Mouse (Mus musculus) myocyte (in vitro differentiated cells): ENCODE results near the gene Ppp1r21. TPM values are rescaled to one million over a fixed set of nuclear protein-coding genes. Genes with fewer than 3 reads are reported as not detected.

Experiments used
- H3K27me3 ChIP-seq: one replicate; pipeline ENCODE4 v1.6.1; 2011; ENCODE audit not compliant: control insufficient read depth, insufficient read depth, insufficient read length
- H3K36me3 ChIP-seq: one replicate; pipeline ENCODE4 v1.6.1; 2011; ENCODE audit not compliant: control insufficient read depth, insufficient read depth
- H3K4me2 ChIP-seq: one replicate; pipeline ENCODE4 v1.6.1; 2011; ENCODE audit warnings: low read depth, control low read depth
- H3K4me3 ChIP-seq: one replicate; pipeline ENCODE4 v1.5.1; 2011; ENCODE audit warnings: mild to moderate bottlenecking, control low read depth, moderate library complexity
- H3K79me2 ChIP-seq: one replicate; pipeline ENCODE4 v1.6.1; 2011; ENCODE audit not compliant: control insufficient read depth, insufficient read depth
- H3ac ChIP-seq: one replicate; pipeline ENCODE4 v1.6.1; 2011; ENCODE audit not compliant: control insufficient read depth, insufficient read length
- CEBPB ChIP-seq: IDR thresholded peaks from 2 replicates; pipeline ENCODE4 v1.6.1; 2011; ENCODE audit warnings: mild to moderate bottlenecking, moderate library complexity; ENCODE audit not compliant: poor library complexity, insufficient read depth, severe bottlenecking
- E2F4 ChIP-seq: IDR thresholded peaks from one replicate; pipeline ENCODE4 v1.6.1; 2011; ENCODE audit warnings: mild to moderate bottlenecking, control low read depth, moderate library complexity; ENCODE audit not compliant: insufficient read depth
- MAX ChIP-seq: IDR thresholded peaks from one replicate; pipeline ENCODE4 v1.6.1; 2011; ENCODE audit warnings: low read depth, mild to moderate bottlenecking, control low read depth
- MYOD1 ChIP-seq, 3 experiments: IDR thresholded peaks; one replicate each; pipeline ENCODE4 v1.6.1; 2011; ENCODE audit warnings: control low read depth in 2 of 3, low read depth in 2 of 3, mild to moderate bottlenecking in 2 of 3, moderate library complexity in 1 of 3; ENCODE audit not compliant: insufficient read length in 2 of 3, control insufficient read depth in 1 of 3
- MYOG ChIP-seq, 3 experiments: IDR thresholded peaks; one replicate each; pipeline ENCODE4 v1.6.1; 2011; ENCODE audit warnings: control low read depth in 2 of 3, low read depth in 2 of 3, mild to moderate bottlenecking in 2 of 3; ENCODE audit not compliant: insufficient read length in 2 of 3, control insufficient read depth in 1 of 3, insufficient read depth in 1 of 3
- POLR2A ChIP-seq: IDR thresholded peaks from one replicate; pipeline ENCODE4 v1.6.1; 2011; ENCODE audit warnings: low read depth, mild to moderate bottlenecking, control low read depth, moderate library complexity; ENCODE audit not compliant: insufficient read length
- POLR2AphosphoS2 ChIP-seq: IDR thresholded peaks from one replicate; pipeline ENCODE4 v1.6.1; 2011; ENCODE audit warnings: low read depth, control low read depth; ENCODE audit not compliant: insufficient read length
- REST ChIP-seq: IDR thresholded peaks from one replicate; pipeline ENCODE4 v1.6.1; 2011; ENCODE audit warnings: mild to moderate bottlenecking, control low read depth, moderate library complexity; ENCODE audit not compliant: insufficient read depth, insufficient read length
- SRF ChIP-seq: IDR thresholded peaks from one replicate; pipeline ENCODE4 v1.6.1; 2011; ENCODE audit warnings: low read depth; ENCODE audit not compliant: control insufficient read depth, insufficient read length
- TCF12 ChIP-seq: IDR thresholded peaks from one replicate; pipeline ENCODE4 v1.6.1; 2011; ENCODE audit warnings: mild to moderate bottlenecking, control low read depth; ENCODE audit not compliant: poor library complexity, insufficient read depth, severe bottlenecking
- TCF3 ChIP-seq: IDR thresholded peaks from one replicate; pipeline ENCODE4 v1.6.1; 2011; ENCODE audit warnings: low read depth, control low read depth; ENCODE audit not compliant: insufficient read length
- USF1 ChIP-seq: IDR thresholded peaks from one replicate; pipeline ENCODE4 v1.6.1; 2011; ENCODE audit warnings: low read depth, mild to moderate bottlenecking, control low read depth, moderate library complexity
- polyA plus RNA-seq: library from polyadenylated mRNA; unstranded; fragments of >200 nt; fragmentation: generic; extraction: Trizol; gene quantifications from one replicate; pipeline ENCODE4 v1.2.1, GENCODE M21; 2012; ENCODE audit warnings: missing spikeins

Gene Ppp1r21
- polyA plus RNA-seq, 1 experiment = 11.5 TPM

DNA sequence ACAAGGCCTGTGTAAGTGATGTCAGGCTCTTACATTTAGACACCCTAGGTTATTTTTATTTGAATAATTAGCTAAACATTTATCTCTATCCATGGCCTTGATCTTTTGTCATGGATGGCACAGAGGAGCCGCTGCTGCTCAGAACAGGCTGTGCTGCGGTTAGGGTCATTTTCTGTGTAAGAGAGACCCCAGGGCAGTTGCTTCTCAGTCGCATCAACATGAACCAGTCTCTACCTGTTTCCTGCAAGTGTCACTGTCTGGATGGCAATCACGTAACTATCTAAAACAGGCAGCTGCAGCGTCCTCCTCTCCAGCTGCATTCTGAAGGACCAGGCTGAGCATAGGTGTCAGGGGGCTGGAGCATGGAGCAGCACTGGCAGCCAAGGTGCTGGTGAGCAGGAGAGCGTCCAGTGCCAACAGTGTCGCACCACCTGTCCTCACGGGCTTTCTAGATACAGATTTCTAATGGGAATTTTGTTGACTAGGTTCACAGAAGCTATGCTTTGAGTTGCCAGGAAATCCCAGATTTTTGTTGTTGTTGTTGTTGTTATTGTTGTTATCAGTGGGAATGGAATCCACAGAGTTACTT is 8.0 kb downstream of the Ppp1r21 start:
- TF ChIP-seq REST (no peak), TCF3 (no peak), USF1 (no peak), POLR2AphosphoS2 (no peak), MYOG (IDR thresholded peaks at IDR 0.05; ENCODE audit: control insufficient read depth in 1 of 3, insufficient read depth in 1 of 3, insufficient read length in 2 of 3, low read depth in 2 of 3) (no peak), TCF12 (no peak), E2F4 (no peak), CEBPB (no peak), MYOD1 (IDR thresholded peaks at IDR 0.05; ENCODE audit: control insufficient read depth in 1 of 3, insufficient read length in 2 of 3, low read depth in 2 of 3) (no peak)
- Histone ChIP-seq H3ac (no peak overlapping the region), H3K79me2 (no peaks in the 10 kb centered on the region), H3K4me2 (no peak overlapping the region), H3K4me3 (no peak overlapping the region), H3K36me3 (no peaks in the 10 kb centered on the region), H3K27me3 (no peaks in the 10 kb centered on the region)

DNA sequence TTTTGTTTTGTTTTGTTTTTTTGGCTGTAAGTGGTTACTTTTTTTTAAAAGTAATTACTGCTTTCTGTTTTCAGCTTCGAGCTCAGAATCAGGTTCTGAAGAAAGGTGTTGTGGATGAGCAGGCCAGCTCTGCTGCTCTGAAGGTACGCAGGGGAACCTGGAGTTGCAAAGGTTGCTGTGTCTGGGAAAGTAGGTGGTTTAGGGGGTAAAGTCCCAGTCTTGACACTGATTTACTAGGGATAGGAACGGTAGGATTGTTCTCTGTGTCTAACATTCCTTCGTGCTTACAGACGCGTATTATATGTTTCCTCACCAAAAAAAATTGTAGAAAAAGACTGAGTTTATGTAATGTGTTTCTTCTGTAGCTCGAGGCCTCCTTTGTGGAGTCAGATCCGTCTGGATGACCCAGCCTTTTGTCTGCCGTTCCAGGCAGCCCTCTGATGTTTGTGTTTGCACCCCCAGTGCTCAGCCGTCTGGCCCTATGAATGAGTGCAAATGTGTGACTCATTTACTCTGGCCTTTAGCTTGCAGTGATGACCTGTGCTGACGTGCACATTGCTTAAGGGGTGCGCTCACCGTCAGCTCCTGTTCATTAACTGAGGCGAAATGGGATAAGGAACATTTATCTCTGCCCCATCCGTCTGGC is 13.0 kb downstream of the Ppp1r21 start:
- TF ChIP-seq MYOD1 (IDR thresholded peaks at IDR 0.05; ENCODE audit: control insufficient read depth in 1 of 3, insufficient read length in 2 of 3, low read depth in 2 of 3) (no peak), USF1 (no peak), POLR2AphosphoS2 (no peak), TCF3 (no peak), MAX (no peak), CEBPB (no peak), E2F4 (no peak), TCF12 (no peak), MYOG (IDR thresholded peaks at IDR 0.05; ENCODE audit: control insufficient read depth in 1 of 3, insufficient read depth in 1 of 3, insufficient read length in 2 of 3, low read depth in 2 of 3) (no peak), SRF (no peak), POLR2A (no peak)

DNA sequence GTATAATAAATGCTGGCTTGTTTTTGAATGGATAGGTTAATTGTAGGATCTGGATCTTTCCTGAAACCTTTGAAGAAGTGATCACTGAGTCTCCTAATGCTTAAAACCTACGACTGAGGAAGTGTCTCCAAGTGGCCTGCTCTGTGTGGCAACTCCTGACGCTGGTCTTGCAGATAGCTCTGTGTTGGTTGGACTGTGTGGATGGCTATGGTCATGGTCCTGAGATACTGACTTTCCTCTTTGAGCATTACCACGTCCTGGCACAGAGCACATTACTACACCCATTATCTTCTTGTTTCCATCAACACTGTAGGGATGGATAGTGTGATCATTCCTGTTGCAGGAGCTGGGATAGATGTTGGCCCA is 13.5 kb downstream of the Ppp1r21 start:
- Histone ChIP-seq H3ac (no peak overlapping the region), H3K4me2 (no peak overlapping the region), H3K79me2 (no peaks in the 10 kb centered on the region), H3K4me3 (no peak overlapping the region), H3K36me3 (peaks cover 4% of the 10 kb centered on the region), H3K27me3 (no peaks in the 10 kb centered on the region)
- TF ChIP-seq TCF12 (no peak), USF1 (no peak), POLR2AphosphoS2 (no peak), SRF (no peak), TCF3 (no peak), MAX (no peak), REST (no peak), MYOD1 (IDR thresholded peaks at IDR 0.05; ENCODE audit: control insufficient read depth in 1 of 3, insufficient read length in 2 of 3, low read depth in 2 of 3) (no peak), CEBPB (no peak), POLR2A (no peak), MYOG (IDR thresholded peaks at IDR 0.05; ENCODE audit: control insufficient read depth in 1 of 3, insufficient read depth in 1 of 3, insufficient read length in 2 of 3, low read depth in 2 of 3) (no peak), E2F4 (no peak)

More for the DNA sequence above, 13.0 kb downstream of the Ppp1r21 start:
- Histone ChIP-seq H3ac (no peak overlapping the region), H3K4me3 (no peak overlapping the region), H3K36me3 (peaks cover 3% of the 10 kb centered on the region), H3K4me2 (no peak overlapping the region), H3K27me3 (no peaks in the 10 kb centered on the region), H3K79me2 (no peaks in the 10 kb centered on the region)

DNA sequence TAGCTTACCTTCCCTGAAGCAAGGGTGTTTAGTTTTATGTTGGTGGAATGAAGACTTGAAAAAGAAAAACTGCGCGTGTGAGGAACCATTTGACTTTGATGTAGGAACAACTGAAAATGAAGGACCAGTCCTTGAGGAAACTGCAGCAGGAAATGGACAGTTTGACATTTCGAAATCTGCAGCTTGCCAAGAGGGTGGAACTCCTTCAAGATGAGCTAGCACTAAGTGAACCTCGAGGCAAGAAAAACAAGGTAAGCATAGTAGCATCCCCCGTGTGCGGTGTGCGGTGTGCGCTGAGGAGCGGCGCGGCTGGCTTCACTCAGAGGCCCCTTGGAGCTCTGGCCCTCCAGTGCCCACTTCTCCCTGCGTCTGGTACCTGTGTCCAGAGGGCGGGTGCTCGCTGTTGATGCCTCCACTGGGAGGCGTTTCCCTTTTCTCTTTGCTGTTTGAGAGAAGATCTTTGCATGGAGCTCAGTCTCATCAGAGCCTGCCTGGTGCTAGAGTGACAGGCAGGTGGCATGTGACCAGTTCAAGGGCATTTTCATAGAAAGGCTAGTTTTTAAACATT is 15.4 kb downstream of the Ppp1r21 start:
- no peak overlapping the region for H3K4me3 ChIP-seq
- H3K79me2 ChIP-seq = no peaks in the 10 kb centered on the region
- no peaks in the 10 kb centered on the region for H3K27me3 ChIP-seq
- no peak for TF ChIP-seq REST
- TF ChIP-seq USF1 = no peak
- no peak for TF ChIP-seq MAX
- TF ChIP-seq TCF3 = no peak
- no peak for TF ChIP-seq POLR2A
- TF ChIP-seq CEBPB = no peak
- no peak for TF ChIP-seq POLR2AphosphoS2
- TF ChIP-seq MYOD1 (IDR thresholded peaks at IDR 0.05; ENCODE audit: control insufficient read depth in 1 of 3, insufficient read length in 2 of 3, low read depth in 2 of 3) = no peak
- no peak for TF ChIP-seq E2F4
- no peak for TF ChIP-seq TCF12
- TF ChIP-seq MYOG (IDR thresholded peaks at IDR 0.05; ENCODE audit: control insufficient read depth in 1 of 3, insufficient read depth in 1 of 3, insufficient read length in 2 of 3, low read depth in 2 of 3) = no peak
- TF ChIP-seq SRF = no peak
- H3K36me3 ChIP-seq = peaks cover 7% of the 10 kb centered on the region
- no peak overlapping the region for H3K4me2 ChIP-seq
- no peak overlapping the region for H3ac ChIP-seq
